Mouse (Mus musculus): ENCODE results near the gene Etfdh.

Etfdh gene

GRCm38 (mm10) chr3:79629416-79629730 is at the start of gene Etfdh:
Gene Etfdh (minus strand): TSS chr3:79629500.
- in situ Hi-C loops (cut with MboI): no loop called here

- in situ Hi-C loops (cut with MboI): loop anchor here (5.0 kb wide), 1 partner anchor 136 kb away; no protein-coding TSS in a partner anchor
Measured at GRCm38 (mm10) chr3:79676411-79676810, 47.1 kb upstream of the Etfdh start.

- in situ Hi-C loops (cut with MboI): loop anchor here (5.0 kb wide), 1 partner anchor 138 kb away; no protein-coding TSS in a partner anchor
Measured at GRCm38 (mm10) chr3:79674641-79675040, 45.3 kb upstream of the Etfdh start.

- in situ Hi-C loops (cut with MboI): no loop called here
Measured at GRCm38 (mm10) chr3:79673082-79673481, 43.8 kb upstream of the Etfdh start.

GRCm38 (mm10) chr3:79672188-79672587 is 42.9 kb upstream of the Etfdh start:
- in situ Hi-C loops (cut with MboI): no loop called here

- in situ Hi-C loops (cut with MboI): no loop called here
Measured at GRCm38 (mm10) chr3:79670556-79670955, 41.3 kb upstream of the Etfdh start.

GRCm38 (mm10) chr3:79664787-79665408 is 35.6 kb upstream of the Etfdh start:
- in situ Hi-C loops (cut with MboI): no loop called here

GRCm38 (mm10) chr3:79656682-79657081 is 27.4 kb upstream of the Etfdh start:
- in situ Hi-C loops (cut with MboI): no loop called here

GRCm38 (mm10) chr3:79652129-79652528 is 22.8 kb upstream of the Etfdh start:
- in situ Hi-C loops (cut with MboI): no loop called here

GRCm38 (mm10) chr3:79628561-79629415 is 512 bp downstream of the Etfdh start, which contains the start of gene 4930579G24Rik:
Gene 4930579G24Rik (plus strand): TSS chr3:79629079.
- in situ Hi-C loops (cut with MboI): no loop called here

GRCm38 (mm10) chr3:79628182-79628560 is 1.1 kb downstream of the Etfdh start:
- in situ Hi-C loops (cut with MboI): no loop called here

GRCm38 (mm10) chr3:79627484-79628181 is 1.7 kb downstream of the Etfdh start:
- in situ Hi-C loops (cut with MboI): no loop called here

- in situ Hi-C loops (cut with MboI): no loop called here
Measured at GRCm38 (mm10) chr3:79609886-79610285, 19.4 kb downstream of the Etfdh start.

GRCm38 (mm10) chr3:79595468-79595867 is 33.8 kb downstream of the Etfdh start:
- in situ Hi-C loops (cut with MboI): loop anchor here (10.0 kb wide), 1 partner anchor 371 kb away; no protein-coding TSS in a partner anchor

- in situ Hi-C loops (cut with MboI): loop anchor here (10.0 kb wide), 1 partner anchor 367 kb away; no protein-coding TSS in a partner anchor
Measured at GRCm38 (mm10) chr3:79591793-79592471, 37.4 kb downstream of the Etfdh start.

- in situ Hi-C loops (cut with MboI): loop anchor here (10.0 kb wide), 1 partner anchor 366 kb away; no protein-coding TSS in a partner anchor
Measured at GRCm38 (mm10) chr3:79590863-79591792, 38.2 kb downstream of the Etfdh start, which contains the start of gene Ppid. Gene Ppid (plus strand): TSS chr3:79591342.

GRCm38 (mm10) chr3:79589671-79590070 is 39.6 kb downstream of the Etfdh start:
- in situ Hi-C loops (cut with MboI): loop anchor here (10.0 kb wide), 2 partner anchors 365 to 635 kb away; no protein-coding TSS in a partner anchor

- in situ Hi-C loops (cut with MboI): loop anchor here (10.0 kb wide), 1 partner anchor 632 kb away; no protein-coding TSS in a partner anchor
Measured at GRCm38 (mm10) chr3:79586804-79587203, 42.5 kb downstream of the Etfdh start.

GRCm38 (mm10) chr3:79579891-79580575 is 49.3 kb downstream of the Etfdh start:
- in situ Hi-C loops (cut with MboI): loop anchor here (10.0 kb wide), 1 partner anchor 625 kb away; no protein-coding TSS in a partner anchor

GRCm38 (mm10) chr3:79578164-79578563 is 51.1 kb downstream of the Etfdh start:
- in situ Hi-C loops (cut with MboI): no loop called here
